Mouse (Mus musculus) cerebellum, adult 2 months (tissue): ENCODE results near the gene Taar7f.

Experiments
- CTCF ChIP-seq: fragments of 200-500 bp; IDR thresholded peaks from 2 replicates; pipeline ENCODE4 v1.5.1; 2011; ENCODE audit warnings: low read depth, mild to moderate bottlenecking, control low read depth, low read length, moderate library complexity, borderline replicate concordance; ENCODE audit not compliant: insufficient read depth
- POLR2A ChIP-seq: fragments of 200-500 bp; IDR thresholded peaks from 2 replicates; pipeline ENCODE4 v1.6.1; 2011; ENCODE audit warnings: low read length, control low read depth, borderline replicate concordance; ENCODE audit not compliant: insufficient read depth

GRCm38 (mm10) chr10:24086555-24086954 is 37.2 kb downstream of the Taar7f start:
- TF ChIP-seq CTCF = no peak
- TF ChIP-seq POLR2A = no peak
